Mouse (Mus musculus) thymus, postnatal 4 days (tissue): Measurements from ENCODE around the gene Oxa1l.
"Not testable (repeated sequence)": the region's sequence is repeated elsewhere in the genome, so short reads cannot be mapped to it uniquely, and the experiment has no call there.

Source experiments
- DNase-seq: peaks from one replicate; pipeline ENCODE4 v3.0.0; 2021

Oxa1l gene

DNA sequence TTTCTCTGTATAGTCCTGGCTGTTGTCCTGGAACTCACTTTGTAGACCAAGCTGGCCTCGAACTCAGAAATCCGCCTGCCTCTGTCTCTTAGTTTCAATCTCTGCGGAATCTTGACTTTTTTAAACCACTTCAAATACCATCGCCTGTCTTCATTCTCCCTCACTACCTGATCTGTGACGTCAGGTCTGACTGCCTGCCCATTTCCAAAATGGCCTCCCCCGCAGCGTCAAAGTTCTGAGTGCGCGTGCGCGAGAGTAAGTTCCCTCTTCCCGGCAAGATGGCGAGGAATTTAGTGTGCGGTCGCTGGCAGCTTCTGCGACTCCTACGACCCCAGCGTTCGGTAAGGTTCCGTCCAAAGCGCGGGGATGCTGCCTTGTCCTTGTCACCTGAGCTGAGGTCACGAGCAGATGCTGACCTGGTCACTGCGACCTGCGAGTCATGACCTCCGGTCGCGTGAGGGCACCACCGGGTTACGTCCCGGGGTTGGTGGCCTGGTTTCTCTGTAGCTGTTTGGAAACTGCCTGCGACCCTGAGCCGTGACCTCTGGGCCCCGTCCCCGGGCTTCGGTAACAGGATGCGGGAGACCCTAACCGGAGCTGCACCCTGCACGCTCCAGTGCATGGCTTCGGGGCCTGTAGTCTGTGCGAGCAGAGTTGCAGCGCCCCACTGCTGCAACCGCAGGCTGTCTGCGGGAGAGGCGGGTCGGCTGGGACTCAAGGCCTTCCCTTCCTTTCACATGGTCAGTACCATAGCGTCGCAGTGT is at the start of gene Oxa1l:
Oxa1l (plus strand) TSS at position 258 of the 764 bp plus-strand sequence.
- DNase-seq: peak; percentile 98

DNA sequence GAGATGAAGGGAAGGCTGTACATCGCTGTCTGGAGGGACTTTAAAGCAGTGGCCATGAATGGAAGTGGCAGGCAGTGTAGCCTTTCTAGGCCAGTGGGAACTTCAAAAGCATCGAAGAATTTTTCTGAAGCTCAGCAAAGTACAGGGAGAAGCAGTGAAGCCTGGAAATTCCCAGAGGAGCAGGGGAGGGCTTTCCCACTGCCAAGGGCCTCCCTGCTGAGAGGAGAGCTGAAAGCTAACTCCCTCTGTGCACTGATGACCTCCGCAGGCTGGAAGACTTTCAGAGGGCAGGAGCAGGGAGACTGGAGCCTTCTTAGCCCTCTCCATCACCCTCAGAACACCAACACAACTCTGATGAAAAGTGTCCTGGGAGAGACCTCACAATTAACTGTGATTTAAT is 48.9 kb upstream of the Oxa1l start:
- DNase-seq: no peak

GRCm38 (mm10) chr14:54321556-54322376 is 38.9 kb upstream of the Oxa1l start:
- DNase-seq: no peak

GRCm38 (mm10) chr14:54324486-54324885 is 36.1 kb upstream of the Oxa1l start:
- DNase-seq: no peak

- DNase-seq: no peak
Measured at GRCm38 (mm10) chr14:54328548-54328947, 32.1 kb upstream of the Oxa1l start.

- peak; percentile 30 for DNase-seq
Measured at GRCm38 (mm10) chr14:54329201-54329600, 31.4 kb upstream of the Oxa1l start.

GRCm38 (mm10) chr14:54331178-54331577 is 29.5 kb upstream of the Oxa1l start:
- DNase-seq: no peak

GRCm38 (mm10) chr14:54332176-54333074 is 28.2 kb upstream of the Oxa1l start:
- DNase-seq: no peak

DNA sequence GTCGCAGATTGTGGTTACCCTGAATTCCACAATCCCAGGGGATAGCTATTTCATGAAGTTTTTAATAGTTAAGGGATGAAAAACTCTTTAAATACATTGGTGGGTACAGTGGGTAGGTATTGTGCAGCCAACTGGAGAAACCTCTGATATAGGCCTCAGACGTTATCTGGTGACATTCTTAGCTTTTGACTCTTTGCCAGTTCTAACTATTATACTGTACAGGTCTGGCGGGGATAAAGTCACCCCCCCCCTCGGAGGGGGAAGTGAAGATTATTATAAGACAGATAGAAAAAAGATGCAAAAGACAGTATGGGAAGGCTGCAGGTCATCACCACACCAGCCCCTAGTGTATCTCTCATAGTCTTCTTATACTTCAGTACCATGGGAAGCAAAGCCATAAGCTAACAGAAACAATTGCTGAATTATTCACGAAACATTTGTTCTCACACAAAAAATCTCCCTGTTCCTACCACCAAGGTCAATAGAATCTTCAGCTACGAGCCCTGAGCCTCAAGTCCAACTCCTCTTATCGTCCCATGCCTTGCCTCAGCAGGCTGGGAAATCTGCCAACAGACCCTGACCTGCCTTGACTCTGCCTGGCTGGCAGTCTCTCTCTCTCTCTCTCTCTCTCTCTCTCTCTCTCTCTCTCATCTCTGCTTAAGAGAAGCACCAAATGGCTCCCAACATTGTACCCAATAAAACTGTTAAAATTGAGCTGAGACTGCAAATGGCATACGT is 27.0 kb upstream of the Oxa1l start:
- no peak for DNase-seq

DNA sequence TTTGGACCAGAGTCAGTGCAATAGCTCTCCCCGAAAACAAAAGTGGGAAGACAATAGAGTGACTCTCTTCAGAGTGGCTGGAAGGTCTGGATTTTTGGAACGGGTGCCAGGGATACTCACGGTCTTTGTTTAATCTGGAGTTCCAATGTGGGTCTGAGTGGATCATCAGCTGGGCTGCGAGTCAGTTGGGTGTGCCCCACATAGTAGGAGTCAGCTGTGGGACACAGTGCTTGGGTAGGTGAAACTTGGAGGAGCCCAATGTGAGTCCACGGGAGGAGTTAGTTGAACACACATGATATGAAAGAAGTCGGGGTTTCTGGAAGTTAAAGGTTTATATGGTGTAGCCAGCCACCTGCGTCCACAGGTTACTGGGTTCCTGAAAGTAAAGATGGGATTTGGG is 19.8 kb upstream of the Oxa1l start:
- no peak for DNase-seq

DNA sequence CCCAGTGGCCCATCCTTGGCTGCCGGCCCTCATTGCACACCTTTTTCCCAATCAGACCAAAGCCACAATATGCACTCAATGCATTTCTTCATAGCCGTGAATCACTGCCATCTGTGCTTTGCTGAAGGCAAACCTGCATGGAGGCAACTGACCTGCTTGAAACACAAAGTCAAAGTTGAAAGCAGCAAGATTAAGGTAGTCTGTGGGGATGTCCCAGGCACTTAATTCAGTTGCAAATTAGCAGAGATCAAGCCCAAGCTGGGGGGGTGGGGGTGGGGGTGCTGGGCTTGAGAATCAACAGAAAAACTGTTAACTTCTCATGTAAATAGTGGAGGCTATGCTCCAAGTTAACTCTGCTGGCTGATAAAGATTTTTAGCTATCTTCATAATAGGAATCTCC is 18.8 kb upstream of the Oxa1l start:
- not testable (repeated sequence) for DNase-seq

- not testable (repeated sequence) for DNase-seq
Measured at GRCm38 (mm10) chr14:54350773-54351541, 9.7 kb upstream of the Oxa1l start.

DNA sequence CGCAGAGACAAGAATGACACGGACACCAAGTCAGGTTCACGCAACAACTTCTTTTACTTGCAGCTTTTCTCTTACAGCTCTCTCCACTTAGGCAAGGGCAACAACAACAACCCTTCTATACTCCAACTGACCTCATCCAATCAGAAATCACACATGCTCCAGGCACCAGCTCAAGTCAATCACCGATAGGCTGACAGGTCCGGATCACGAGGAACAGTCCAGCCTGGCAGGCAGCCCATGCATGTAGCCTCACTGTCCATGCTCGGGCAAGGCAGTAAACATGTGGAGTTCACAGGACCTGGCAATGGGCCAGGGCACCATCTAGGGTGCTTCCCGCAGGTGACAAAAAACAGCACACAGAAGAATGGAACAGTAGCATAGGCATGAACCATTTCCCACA is 8.3 kb upstream of the Oxa1l start:
- no peak for DNase-seq

GRCm38 (mm10) chr14:54354406-54354805 is 6.2 kb upstream of the Oxa1l start:
- no peak for DNase-seq

DNA sequence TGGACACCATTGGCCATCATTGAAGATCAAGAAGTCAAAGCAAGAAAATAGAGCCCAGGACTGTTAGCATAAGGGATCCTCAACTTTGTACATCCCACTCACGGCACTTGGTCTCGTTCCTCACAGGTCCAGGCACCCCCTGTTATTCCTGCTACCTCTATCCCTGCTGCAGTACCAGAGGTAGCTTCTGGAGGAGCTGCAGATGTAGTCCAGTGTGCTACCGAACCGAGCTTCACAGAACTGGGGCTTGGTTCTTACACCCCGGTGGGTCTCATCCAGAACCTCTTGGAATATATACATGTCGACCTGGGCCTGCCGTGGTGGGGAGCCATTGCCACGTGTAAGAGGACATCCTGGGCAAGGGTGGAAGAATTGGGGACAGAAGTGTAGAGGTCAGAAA is 2.5 kb downstream of the Oxa1l start:
- no peak for DNase-seq

DNA sequence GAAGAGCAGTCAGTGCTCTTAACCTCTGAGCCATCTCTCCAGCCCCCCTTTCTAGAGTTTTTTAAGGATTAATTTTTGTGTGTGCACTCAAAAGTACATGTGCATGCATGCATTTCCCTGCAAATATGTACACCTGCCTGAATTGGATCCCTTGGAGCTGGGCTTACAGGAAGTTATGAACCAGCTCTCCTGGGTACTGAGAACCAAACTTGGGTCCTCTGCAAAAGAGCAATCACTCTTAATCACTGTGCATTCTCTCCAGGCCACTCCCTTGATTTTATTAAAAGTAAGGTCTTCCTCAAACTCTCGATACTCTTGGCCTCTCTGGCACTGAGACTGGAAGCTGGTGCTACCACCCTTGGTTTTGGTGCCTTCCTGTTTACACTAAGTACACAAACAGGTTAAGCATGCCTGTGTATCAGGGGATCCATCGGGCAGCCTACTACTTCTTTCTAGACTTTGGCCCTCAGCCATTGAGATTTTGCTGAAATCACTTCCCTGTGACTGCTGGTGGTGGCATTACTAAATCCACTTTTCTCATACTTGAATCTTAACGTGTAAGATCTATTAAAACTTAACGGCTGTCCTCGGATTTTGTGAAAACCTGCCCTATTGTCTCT is 4.5 kb downstream of the Oxa1l start:
- DNase-seq: no peak

DNA sequence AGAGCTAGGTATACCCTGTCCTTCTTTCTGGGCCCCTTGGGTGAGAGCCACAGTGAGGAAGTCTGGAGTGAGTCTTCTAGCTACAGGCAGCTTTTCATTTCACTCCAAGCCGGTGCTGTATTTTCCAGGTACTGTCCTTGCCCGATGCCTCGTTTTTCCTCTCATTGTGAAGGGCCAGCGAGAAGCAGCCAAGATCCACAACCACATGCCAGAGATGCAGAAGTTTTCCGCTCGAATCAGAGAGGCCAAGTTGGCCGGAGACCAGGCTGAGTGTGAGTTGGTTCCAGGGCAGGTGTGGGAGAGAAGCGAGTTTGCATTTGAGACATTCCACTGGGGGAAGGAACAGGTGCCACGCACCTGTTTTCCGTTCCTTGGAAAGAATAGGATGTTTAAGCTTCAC is 5.9 kb downstream of the Oxa1l start:
- DNase-seq: peak; percentile 5

- DNase-seq: no peak
Measured at GRCm38 (mm10) chr14:54367429-54368060, 6.9 kb downstream of the Oxa1l start.

DNA sequence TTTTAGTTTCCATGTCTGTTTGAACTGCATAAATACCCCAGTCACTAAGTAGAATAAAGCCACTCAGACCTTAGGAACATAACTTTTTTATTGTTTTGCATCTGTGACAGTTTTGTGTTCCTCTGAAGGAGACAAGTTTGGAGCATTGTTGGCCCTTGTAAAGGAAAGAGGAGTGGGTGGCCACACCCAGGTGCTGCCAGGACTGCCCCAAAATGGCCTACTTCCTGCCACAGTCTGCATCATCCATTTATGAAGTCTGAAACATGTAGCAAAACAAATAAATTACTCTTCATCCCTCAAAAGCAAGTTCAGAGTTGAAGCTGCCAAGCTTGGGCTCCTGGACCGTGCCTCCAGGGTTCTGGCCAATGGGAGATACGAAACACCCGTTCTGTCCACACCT is 8.7 kb downstream of the Oxa1l start:
- no peak for DNase-seq

DNA sequence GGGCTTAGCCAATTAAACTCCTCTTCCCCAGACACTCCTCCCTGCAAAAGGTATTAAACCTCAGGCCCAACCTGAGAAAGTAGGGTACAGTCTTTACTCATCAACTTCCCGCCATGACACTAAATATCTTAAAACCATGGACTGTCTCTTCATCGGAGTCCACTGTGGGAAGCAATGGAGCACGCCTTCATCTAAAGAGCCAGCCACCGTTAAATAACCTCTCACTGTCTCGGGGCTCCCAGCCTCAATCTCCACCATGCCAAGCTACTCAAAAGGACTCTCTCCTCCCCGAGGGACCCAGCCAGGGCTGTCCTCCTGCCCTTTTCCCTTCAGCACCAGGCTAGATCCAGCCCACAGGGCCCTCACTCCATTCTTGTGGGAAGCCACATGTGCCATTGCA is 10.0 kb downstream of the Oxa1l start:
- no peak for DNase-seq

GRCm38 (mm10) chr14:54371460-54371859 is 10.8 kb downstream of the Oxa1l start:
- no peak for DNase-seq
